ENCODE assay signal across 11 mouse cellular contexts in genomic region chr15:82940494-82941214, GRCm38 (mm10). TPM values are rescaled to one million over a fixed set of nuclear protein-coding genes. Genes with fewer than 3 reads are reported as not detected.
DNase-seq lines count a peak whose midpoint lies in the region; ATAC-seq and TF ChIP-seq lines count a peak whose summit lies in the region.
"Had no signal": no experiment of that assay in that cellular context is flagged by ENCODE, and none has a peak within 500 bp of the region (broad histone marks: within the 10 kb centered on the region; RNA-seq: fewer than 3 reads in every experiment).

No protein-coding gene starts in this region.

- peak overlapping the region; percentile 76 for H3K27ac ChIP-seq in hindbrain, embryonic 13.5 days
- no peak overlapping the region for H3K27ac ChIP-seq in hindbrain, embryonic 11.5 days (ENCODE audit: low read depth, low read length)
- H3K27ac ChIP-seq in intestine, embryonic 16.5 days (ENCODE audit: low read length), result 0 out of 2 replicates have a peak overlapping the region, but pooled peaks have one; percentile 4
- no peak overlapping the region for H3K27ac ChIP-seq in kidney, embryonic 16.5 days (ENCODE audit: low read length)
- H3K27ac ChIP-seq: heart, embryonic 15.5 days had no signal

- POLR2A ChIA-PET in Patski (lab: Charles Lee), result interaction anchor here (1.0 kb wide), 1 partner anchor 9 kb away, joined by 3 read pairs; no protein-coding TSS in a partner anchor

- no peak for DNase-seq in hindbrain, embryonic 11.5 days (ENCODE audit: low spot score)
- DNase-seq in 3134 (ENCODE audit: extremely low read depth, insufficient read length, low spot score), result peak; percentile 83
- DNase-seq in Patski (ENCODE audit: low read depth, low spot score), result no peak
- DNase-seq in T-cell, adult 2 months (ENCODE audit: low spot score), result no peak
- DNase-seq: cerebellum, postnatal 25 days; lung, postnatal 14 days had no signal

- CTCF ChIA-PET in Patski (lab: Charles Lee), result no interaction called here

- no peaks in the 10 kb centered on the region for H3K36me3 ChIP-seq in hindbrain, embryonic 13.5 days
- H3K36me3 ChIP-seq in hindbrain, embryonic 11.5 days (ENCODE audit: control insufficient read depth, insufficient read depth, low read length), result no peaks in the 10 kb centered on the region
- H3K36me3 ChIP-seq in intestine, embryonic 16.5 days (ENCODE audit: control insufficient read depth, insufficient read depth, low read length), result no peaks in the 10 kb centered on the region
- 0 out of 2 replicates have a peak, but pooled peaks cover 4% of the 10 kb centered on the region for H3K36me3 ChIP-seq in kidney, embryonic 16.5 days (ENCODE audit: insufficient read depth, low read length)
- H3K36me3 ChIP-seq: heart, embryonic 15.5 days had no signal

- no peak overlapping the region for H3K4me3 ChIP-seq in hindbrain, embryonic 13.5 days
- no peak overlapping the region for H3K4me3 ChIP-seq in hindbrain, embryonic 11.5 days (ENCODE audit: low read depth, low read length)
- no peak overlapping the region for H3K4me3 ChIP-seq in intestine, embryonic 16.5 days (ENCODE audit: low read length)
- no peak overlapping the region for H3K4me3 ChIP-seq in kidney, embryonic 16.5 days (ENCODE audit: low read length)
- H3K4me3 ChIP-seq: heart, embryonic 15.5 days had no signal

- no peak for TF ChIP-seq CTCF in Patski (IDR thresholded peaks at IDR 0.05)

- 39% methylated on average over 12 of the region's 12 CpGs for WGBS in hindbrain, embryonic 13.5 days
- 71% methylated on average over 12 of the region's 12 CpGs for WGBS in hindbrain, embryonic 11.5 days
- 50% methylated on average over 12 of the region's 12 CpGs for WGBS in intestine, embryonic 16.5 days
- WGBS in kidney, embryonic 16.5 days, result 40% methylated on average over 12 of the region's 12 CpGs

- in situ Hi-C loops in Patski (cut with MboI; ENCODE audit: low pct_unique_long_range_greater_than_20kb), result no loop called here

- no peaks in the 10 kb centered on the region for H3K9me3 ChIP-seq in hindbrain, embryonic 13.5 days
- H3K9me3 ChIP-seq in hindbrain, embryonic 11.5 days (ENCODE audit: control insufficient read depth, low read length), result no peaks in the 10 kb centered on the region
- H3K9me3 ChIP-seq in intestine, embryonic 16.5 days (ENCODE audit: control insufficient read depth, low read length), result no peaks in the 10 kb centered on the region
- no peaks in the 10 kb centered on the region for H3K9me3 ChIP-seq in kidney, embryonic 16.5 days (ENCODE audit: low read length)
- H3K9me3 ChIP-seq: heart, embryonic 15.5 days had no signal

- peaks cover 80% of the 10 kb centered on the region for H3K4me1 ChIP-seq in hindbrain, embryonic 13.5 days (replicated peaks)
- peaks cover 8% of the 10 kb centered on the region; the same call in 1 of the 2 replicates for H3K4me1 ChIP-seq in hindbrain, embryonic 11.5 days (replicated peaks; ENCODE audit: control insufficient read depth, insufficient read depth, low read length)
- H3K4me1 ChIP-seq in intestine, embryonic 16.5 days (ENCODE audit: control insufficient read depth, insufficient read depth, low read length), result peaks cover 56% of the 10 kb centered on the region
- H3K4me1 ChIP-seq in kidney, embryonic 16.5 days (ENCODE audit: insufficient read depth, low read length), result peaks cover 51% of the 10 kb centered on the region

- no peak overlapping the region for H3K4me2 ChIP-seq in hindbrain, embryonic 13.5 days
- H3K4me2 ChIP-seq in hindbrain, embryonic 11.5 days (replicated peaks; ENCODE audit: low read depth, low read length), result no peak overlapping the region
- H3K4me2 ChIP-seq in intestine, embryonic 16.5 days (ENCODE audit: low read depth, low read length), result no peak overlapping the region
- H3K4me2 ChIP-seq in kidney, embryonic 16.5 days (replicated peaks; ENCODE audit: low read depth, low read length), result no peak overlapping the region
- H3K4me2 ChIP-seq: heart, embryonic 15.5 days had no signal

- ATAC-seq in hindbrain, embryonic 13.5 days (ENCODE audit: low FRiP score), result no peak
- ATAC-seq in hindbrain, embryonic 11.5 days (ENCODE audit: low FRiP score), result no peak
- peak; percentile 75 for ATAC-seq in Patski
- no peak for ATAC-seq in intestine, embryonic 16.5 days
- no peak for ATAC-seq in megakaryocyte-erythroid progenitor cell, adult 5-6 weeks (replicated peaks; ENCODE audit: low FRiP score, low TSS enrichment, poor library complexity, severe bottlenecking)
- ATAC-seq in kidney, embryonic 16.5 days (ENCODE audit: low FRiP score, low TSS enrichment), result no peak

- H3K27me3 ChIP-seq in hindbrain, embryonic 13.5 days, result peaks cover 32% of the 10 kb centered on the region
- H3K27me3 ChIP-seq in hindbrain, embryonic 11.5 days (ENCODE audit: control insufficient read depth, insufficient read depth, low read length), result no peaks in the 10 kb centered on the region
- H3K27me3 ChIP-seq in Patski, result peaks cover 3% of the 10 kb centered on the region
- H3K27me3 ChIP-seq in intestine, embryonic 16.5 days (replicated peaks; ENCODE audit: control insufficient read depth, insufficient read depth, low read length), result no peaks in the 10 kb centered on the region
- H3K27me3 ChIP-seq in kidney, embryonic 16.5 days (ENCODE audit: insufficient read depth, low read length), result no peaks in the 10 kb centered on the region; the same call in 1 of the 2 replicates

- H3K9ac ChIP-seq in hindbrain, embryonic 13.5 days, result peak overlapping the region; percentile 39
- no peak overlapping the region for H3K9ac ChIP-seq in hindbrain, embryonic 11.5 days (ENCODE audit: low read depth, low read length)
- H3K9ac ChIP-seq in intestine, embryonic 16.5 days (ENCODE audit: low read depth, low read length), result no peak overlapping the region
- H3K9ac ChIP-seq in kidney, embryonic 16.5 days (replicated peaks; ENCODE audit: low read length), result no peak overlapping the region
- H3K9ac ChIP-seq: heart, embryonic 15.5 days had no signal

RNA-seq across cellular contexts. Expression of gene Tcf20, which starts 47.0 kb away (rescaled TPM):
- 11.8 and 12.6 TPM in 2 replicates for polyA plus RNA-seq in hindbrain, embryonic 13.5 days (2015; fragmentation: Nextera tagmentation; extraction: Ambion mirVana)
- polyA plus RNA-seq in hindbrain, embryonic 11.5 days (2014; fragmentation: Nextera tagmentation; extraction: Ambion mirVana), result 12.6 and 14.8 TPM in 2 replicates
- 25.1 TPM for polyA plus RNA-seq in Patski (2021)
- polyA plus RNA-seq in intestine, embryonic 16.5 days (2015; fragmentation: Nextera tagmentation; extraction: Ambion mirVana), result 5.1 and 5.5 TPM in 2 replicates
- 57.7 and 70.5 TPM in 2 replicates for total RNA-seq in megakaryocyte-erythroid progenitor cell, adult 5-6 weeks (2014; fragmentation: Nextera tagmentation)
- total RNA-seq in megakaryocyte-erythroid progenitor cell, adult 5-6 weeks (2017), result 87.5 and 106 TPM in 2 replicates
- polyA plus RNA-seq in kidney, embryonic 16.5 days (2015; fragmentation: Nextera tagmentation; extraction: Ambion mirVana), result 7.3 and 8.3 TPM in 2 replicates

Comparison
In these comparisons a context has a peak if more than half of its experiments do, and no peak if none do; other contexts are left out.
1. H3K27ac ChIP-seq: peak in hindbrain, embryonic 13.5 days (single experiment) and intestine, embryonic 16.5 days (single experiment); none in hindbrain, embryonic 11.5 days (single experiment) and kidney, embryonic 16.5 days (single experiment).